Mouse (Mus musculus) testis, adult 2 months (tissue): ENCODE measurements around the gene Ism1. TPM values are rescaled to one million over a fixed set of nuclear protein-coding genes. Genes with fewer than 3 reads are reported as not detected.

Source experiments
- H3K27ac ChIP-seq: fragments of 200-500 bp; 2 replicates; pipeline ENCODE4 v1.5.1; 2012; ENCODE audit warnings: low read depth, low read length; ENCODE audit not compliant: control insufficient read depth, insufficient read depth
- H3K27me3 ChIP-seq: fragments of 200-500 bp; 2 replicates; pipeline ENCODE4 v1.6.1; 2012; ENCODE audit warnings: mild to moderate bottlenecking, low read length, moderate library complexity; ENCODE audit not compliant: control insufficient read depth, insufficient read depth
- H3K36me3 ChIP-seq: fragments of 200-500 bp; 2 replicates; pipeline ENCODE4 v1.6.1; 2012; ENCODE audit warnings: mild to moderate bottlenecking, low read length; ENCODE audit not compliant: control insufficient read depth, insufficient read depth
- H3K4me1 ChIP-seq: fragments of 200-500 bp; 2 replicates; pipeline ENCODE4 v1.6.1; 2012; ENCODE audit warnings: low read length; ENCODE audit not compliant: control insufficient read depth, insufficient read depth
- H3K4me3 ChIP-seq: fragments of 200-500 bp; 2 replicates; pipeline ENCODE4 v1.5.1; 2012; ENCODE audit warnings: low read depth, mild to moderate bottlenecking, low read length, moderate library complexity, mixed read lengths; ENCODE audit not compliant: control insufficient read depth
- CTCF ChIP-seq: fragments of 200-500 bp; IDR thresholded peaks from 2 replicates; pipeline ENCODE4 v1.5.1; 2012; ENCODE audit warnings: low read depth, mild to moderate bottlenecking, inconsistent platforms, low read length, moderate library complexity; ENCODE audit not compliant: control insufficient read depth, insufficient read depth, insufficient replicate concordance
- POLR2A ChIP-seq: fragments of 200-500 bp; IDR thresholded peaks from 2 replicates; pipeline ENCODE4 v1.6.1; 2012; ENCODE audit warnings: low read depth, mild to moderate bottlenecking, inconsistent platforms, low read length, moderate library complexity; ENCODE audit not compliant: control insufficient read depth
- polyA plus RNA-seq: library from polyadenylated mRNA; depleted of rRNA; stranded (reverse); fragments of >200 nt; gene quantifications from 2 replicates; pipeline ENCODE4 v1.2.3, GENCODE M21; 2012

Gene Ism1
- polyA plus RNA-seq, 1 experiment: 0.15 TPM

GRCm38 (mm10) chr2:139694638-139695037, 16.7 kb downstream of the Ism1 start:
- H3K4me3 ChIP-seq: no peak overlapping the region
- H3K27me3 ChIP-seq: no peaks in the 10 kb centered on the region
- no peaks in the 10 kb centered on the region for H3K36me3 ChIP-seq
- no peaks in the 10 kb centered on the region for H3K4me1 ChIP-seq
- H3K27ac ChIP-seq: no peak overlapping the region
- TF ChIP-seq POLR2A (no peak), CTCF (no peak)

- no peaks in the 10 kb centered on the region for H3K27me3 ChIP-seq
- H3K36me3 ChIP-seq: no peaks in the 10 kb centered on the region
- no peak overlapping the region for H3K4me3 ChIP-seq
- TF ChIP-seq POLR2A (no peak), CTCF (no peak)
- H3K4me1 ChIP-seq: no peaks in the 10 kb centered on the region
- H3K27ac ChIP-seq: no peak overlapping the region
Measured at GRCm38 (mm10) chr2:139696578-139696977, 18.6 kb downstream of the Ism1 start.

GRCm38 (mm10) chr2:139700609-139701008, 22.6 kb downstream of the Ism1 start:
- Histone ChIP-seq H3K27me3 (no peaks in the 10 kb centered on the region), H3K4me3 (no peak overlapping the region), H3K4me1 (no peaks in the 10 kb centered on the region), H3K36me3 (no peaks in the 10 kb centered on the region), H3K27ac (no peak overlapping the region)
- TF ChIP-seq CTCF: no peak
- no peak for TF ChIP-seq POLR2A

GRCm38 (mm10) chr2:139704951-139705350, 27.0 kb downstream of the Ism1 start:
- no peak overlapping the region for H3K27ac ChIP-seq
- H3K4me3 ChIP-seq: no peak overlapping the region
- no peaks in the 10 kb centered on the region for H3K27me3 ChIP-seq
- no peaks in the 10 kb centered on the region for H3K4me1 ChIP-seq
- TF ChIP-seq POLR2A (no peak), CTCF (no peak)
- no peaks in the 10 kb centered on the region for H3K36me3 ChIP-seq

- no peaks in the 10 kb centered on the region for H3K27me3 ChIP-seq
- no peaks in the 10 kb centered on the region for H3K36me3 ChIP-seq
- H3K4me1 ChIP-seq: no peaks in the 10 kb centered on the region
- TF ChIP-seq POLR2A: no peak
- TF ChIP-seq CTCF: no peak
- no peak overlapping the region for H3K4me3 ChIP-seq
- no peak overlapping the region for H3K27ac ChIP-seq
Measured at GRCm38 (mm10) chr2:139708194-139708899, 30.4 kb downstream of the Ism1 start.

GRCm38 (mm10) chr2:139711640-139712039, 33.7 kb downstream of the Ism1 start:
- Histone ChIP-seq H3K4me3 (no peak overlapping the region), H3K27me3 (no peaks in the 10 kb centered on the region), H3K4me1 (no peaks in the 10 kb centered on the region), H3K27ac (no peak overlapping the region), H3K36me3 (no peaks in the 10 kb centered on the region)
- TF ChIP-seq POLR2A (no peak), CTCF (no peak)

- TF ChIP-seq CTCF: no peak
- no peak for TF ChIP-seq POLR2A
- Histone ChIP-seq H3K27ac (no peak overlapping the region), H3K4me3 (no peak overlapping the region), H3K27me3 (no peaks in the 10 kb centered on the region), H3K36me3 (no peaks in the 10 kb centered on the region), H3K4me1 (no peaks in the 10 kb centered on the region)
Measured at GRCm38 (mm10) chr2:139712046-139712445, 34.1 kb downstream of the Ism1 start.

- Histone ChIP-seq H3K27ac (no peak overlapping the region), H3K4me3 (no peak overlapping the region), H3K36me3 (no peaks in the 10 kb centered on the region), H3K27me3 (no peaks in the 10 kb centered on the region), H3K4me1 (no peaks in the 10 kb centered on the region)
- no peak for TF ChIP-seq POLR2A
- TF ChIP-seq CTCF: no peak
Measured at GRCm38 (mm10) chr2:139714206-139714605, 36.2 kb downstream of the Ism1 start.

GRCm38 (mm10) chr2:139717772-139718171, 39.8 kb downstream of the Ism1 start:
- H3K4me3 ChIP-seq: no peak overlapping the region
- TF ChIP-seq POLR2A (no peak), CTCF (no peak)
- H3K27me3 ChIP-seq: no peaks in the 10 kb centered on the region
- H3K36me3 ChIP-seq: no peaks in the 10 kb centered on the region
- no peaks in the 10 kb centered on the region for H3K4me1 ChIP-seq
- H3K27ac ChIP-seq: no peak overlapping the region
